Mouse (Mus musculus) embryonic facial prominence, embryonic 15.5 days (tissue): ENCODE data around the gene Aff4. TPM values are rescaled to one million over a fixed set of nuclear protein-coding genes. Genes with fewer than 3 reads are reported as not detected.

Experiments
- ATAC-seq: fragments of 200-750 bp; cut with Nextera tagmentation; 2 replicates; pipeline ENCODE4 v1.8.0; 2017; ENCODE audit warnings: low read depth, moderate TSS enrichment; ENCODE audit not compliant: insufficient number of reproducible peaks, low FRiP score, low TSS enrichment
- H3K27ac ChIP-seq: fragments of 300-500 bp; sonication (generic); replicated peaks from 2 replicates; pipeline ENCODE4 v1.5.1; 2015; ENCODE audit warnings: mild to moderate bottlenecking, inconsistent platforms
- H3K27me3 ChIP-seq: fragments of 300-500 bp; sonication (generic); 2 replicates; pipeline ENCODE4 v1.6.1; 2015; ENCODE audit warnings: inconsistent platforms
- H3K36me3 ChIP-seq: fragments of 300-500 bp; sonication (generic); 2 replicates; pipeline ENCODE4 v1.6.1; 2015; ENCODE audit warnings: mild to moderate bottlenecking, inconsistent platforms
- H3K4me1 ChIP-seq: fragments of 300-500 bp; sonication (generic); 2 replicates; pipeline ENCODE4 v1.6.1; 2015; ENCODE audit warnings: inconsistent platforms
- H3K4me2 ChIP-seq: fragments of 300-500 bp; sonication (generic); replicated peaks from 2 replicates; pipeline ENCODE4 v1.6.1; 2015; ENCODE audit warnings: mild to moderate bottlenecking, inconsistent platforms
- H3K4me3 ChIP-seq: fragments of 300-500 bp; sonication (generic); replicated peaks from 2 replicates; pipeline ENCODE4 v1.5.1; 2015; ENCODE audit warnings: mild to moderate bottlenecking, inconsistent platforms
- H3K9ac ChIP-seq: fragments of 300-500 bp; sonication (generic); 2 replicates; pipeline ENCODE4 v1.6.1; 2015; ENCODE audit warnings: inconsistent platforms
- H3K9me3 ChIP-seq: fragments of 300-500 bp; sonication (generic); replicated peaks from 2 replicates; pipeline ENCODE4 v1.6.1; 2016; ENCODE audit warnings: inconsistent platforms
- WGBS: fragments of 180-500 bp; shearing (Covaris S2); methylation state at CpG from one replicate; pipeline ENCODE4 v1.1.7; 2015; 5-methylcytosine and 5-hydroxymethylcytosine counted together
- polyA plus RNA-seq: library from polyadenylated mRNA; unstranded; fragments of >200 nt; fragmentation: Nextera tagmentation; extraction: Ambion mirVana; gene quantifications from 2 replicates; pipeline ENCODE4 v1.2.1, GENCODE M21; 2015

Aff4 gene
- polyA plus RNA-seq, 1 experiment from 2014 or later, result 43.1 TPM

DNA sequence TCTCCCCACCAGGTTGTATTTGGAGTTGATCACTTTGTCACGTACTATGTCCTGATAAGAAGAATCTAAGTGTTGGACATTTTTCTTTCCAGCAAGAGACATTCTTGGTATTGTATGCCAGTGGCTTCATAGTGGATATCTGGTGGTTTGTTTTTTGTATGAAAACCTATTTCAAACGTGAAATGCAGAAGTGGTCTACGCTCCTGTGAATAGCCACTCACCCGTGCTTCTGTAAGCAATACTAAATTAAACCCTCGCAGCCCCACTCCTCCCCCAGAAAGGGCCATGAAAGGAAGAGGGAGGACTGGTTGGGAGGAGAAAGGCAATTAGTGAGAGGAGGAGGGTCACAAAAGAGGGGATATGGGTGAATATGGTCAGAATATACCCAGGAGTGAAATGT, 7.9 kb upstream of the Aff4 start:
- H3K27ac ChIP-seq, result no peak overlapping the region
- H3K27me3 ChIP-seq, result no peaks in the 10 kb centered on the region
- H3K9me3 ChIP-seq, result no peaks in the 10 kb centered on the region
- 56% methylated on average over 5 of the region's 5 CpGs for WGBS
- no peak for ATAC-seq
- H3K9ac ChIP-seq, result no peak overlapping the region
- H3K4me3 ChIP-seq, result no peak overlapping the region
- no peaks in the 10 kb centered on the region for H3K36me3 ChIP-seq
- H3K4me2 ChIP-seq, result no peak overlapping the region
- no peaks in the 10 kb centered on the region for H3K4me1 ChIP-seq

DNA sequence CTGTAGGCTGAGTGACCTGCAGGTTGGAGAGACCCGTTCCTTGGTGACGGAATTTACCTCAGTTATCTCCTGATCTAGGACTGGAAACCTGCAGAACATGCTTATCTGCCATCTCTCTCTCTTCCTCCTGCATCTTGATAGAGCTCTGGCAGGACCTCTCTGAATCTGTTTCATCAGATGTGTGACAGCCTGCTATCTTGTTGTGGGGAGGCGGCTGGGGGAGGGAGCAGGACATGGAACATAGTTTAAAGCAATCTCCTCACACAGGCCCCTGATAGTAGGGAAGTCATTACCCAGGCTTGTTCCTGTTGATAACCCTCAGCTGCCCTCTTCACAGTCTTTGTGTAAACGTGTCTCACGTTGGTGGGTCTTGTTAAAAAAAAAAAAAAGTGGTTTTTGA, 5.3 kb upstream of the Aff4 start:
- no peak overlapping the region for H3K9ac ChIP-seq
- no peak overlapping the region for H3K4me3 ChIP-seq
- H3K27ac ChIP-seq, result no peak overlapping the region
- 23% methylated on average over 5 of the region's 5 CpGs for WGBS
- no peak for ATAC-seq
- H3K4me1 ChIP-seq, result no peaks in the 10 kb centered on the region
- H3K4me2 ChIP-seq, result no peak overlapping the region
- H3K36me3 ChIP-seq, result no peaks in the 10 kb centered on the region
- no peaks in the 10 kb centered on the region for H3K27me3 ChIP-seq
- no peaks in the 10 kb centered on the region for H3K9me3 ChIP-seq

DNA sequence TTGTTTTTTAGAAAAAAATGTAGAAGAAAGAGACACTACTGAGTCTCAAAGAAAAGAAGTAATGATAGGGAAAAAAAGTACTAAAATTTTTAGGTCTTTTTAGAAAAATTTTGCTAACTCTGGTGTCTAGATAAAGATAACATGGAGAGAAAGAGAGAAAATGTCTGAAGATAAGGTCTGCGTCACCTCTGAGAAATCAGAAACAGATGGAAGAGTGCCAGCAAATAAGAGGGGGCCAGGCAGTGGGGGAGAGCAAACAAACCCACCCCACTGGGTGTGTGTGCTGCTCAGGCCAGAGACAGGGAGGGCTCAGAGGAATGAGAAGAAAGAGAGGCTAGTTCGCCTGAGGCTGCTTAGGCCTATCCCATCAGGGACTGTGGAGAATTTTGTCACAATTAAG, 4.9 kb upstream of the Aff4 start:
- 35% methylated on average over 2 of the region's 2 CpGs for WGBS
- no peak overlapping the region for H3K4me2 ChIP-seq
- H3K4me3 ChIP-seq, result no peak overlapping the region
- no peaks in the 10 kb centered on the region for H3K4me1 ChIP-seq
- no peaks in the 10 kb centered on the region for H3K36me3 ChIP-seq
- no peaks in the 10 kb centered on the region for H3K9me3 ChIP-seq
- no peak overlapping the region for H3K9ac ChIP-seq
- H3K27me3 ChIP-seq, result no peaks in the 10 kb centered on the region
- no peak overlapping the region for H3K27ac ChIP-seq
- ATAC-seq, result no peak

- under 1% methylated on average over 35 of the region's 35 CpGs for WGBS
- H3K9me3 ChIP-seq, result no peaks in the 10 kb centered on the region
- H3K4me2 ChIP-seq, result peak overlapping the region; percentile 71
- H3K4me1 ChIP-seq, result no peaks in the 10 kb centered on the region
- no peaks in the 10 kb centered on the region for H3K27me3 ChIP-seq
- ATAC-seq, result no peak
- H3K36me3 ChIP-seq, result peaks cover 3% of the 10 kb centered on the region; the same call in 1 of the 2 replicates
- peak overlapping the region; percentile 93 for H3K4me3 ChIP-seq
- H3K27ac ChIP-seq, result peak overlapping the region; percentile 99
- H3K9ac ChIP-seq, result peak overlapping the region; percentile 96
Observed at GRCm38 (mm10) chr11:53351224-53351942, 750 bp downstream of the Aff4 start.

GRCm38 (mm10) chr11:53351943-53352590, 1.4 kb downstream of the Aff4 start:
- Histone ChIP-seq H3K27me3 (no peaks in the 10 kb centered on the region), H3K9me3 (no peaks in the 10 kb centered on the region), H3K9ac (peak overlapping the region; percentile 96), H3K4me2 (peak overlapping the region; percentile 71), H3K4me3 (peak overlapping the region; percentile 93), H3K27ac (peak overlapping the region; percentile 99), H3K36me3 (peaks cover 3% of the 10 kb centered on the region; the same call in 1 of the 2 replicates), H3K4me1 (no peaks in the 10 kb centered on the region)
- 2% methylated on average over 14 of the region's 14 CpGs for WGBS
- no peak for ATAC-seq

DNA sequence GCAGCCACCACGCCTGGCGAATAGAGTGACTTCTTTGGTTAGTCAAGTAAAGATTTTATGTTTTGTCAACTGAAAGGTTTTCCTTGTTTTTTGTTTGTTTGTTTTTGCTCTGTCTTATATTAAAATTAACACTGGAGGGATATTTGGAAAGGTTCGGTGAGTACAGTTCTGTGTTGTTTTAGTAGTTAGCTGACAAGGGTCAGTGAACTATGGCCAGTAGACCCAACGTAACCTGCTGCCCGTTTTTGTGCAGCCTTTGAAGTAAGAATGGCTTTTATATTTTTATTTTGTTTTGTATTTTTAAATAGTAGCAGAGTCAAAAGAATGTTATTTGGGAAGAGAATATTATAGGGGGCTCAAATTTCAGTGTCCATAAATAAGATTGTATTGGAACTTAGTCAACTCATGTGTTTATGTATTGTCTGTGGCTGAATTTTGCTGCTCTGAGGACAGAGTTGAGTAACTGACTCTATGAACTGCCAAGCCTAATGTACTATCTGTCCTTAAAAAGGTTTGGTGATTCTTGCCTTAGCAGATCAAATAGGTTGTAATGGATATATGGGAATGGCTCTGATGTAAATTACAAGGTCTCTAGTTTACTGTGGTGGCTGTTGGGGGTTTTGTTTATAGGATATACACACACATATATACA, 8.0 kb downstream of the Aff4 start:
- Histone ChIP-seq H3K9me3 (no peaks in the 10 kb centered on the region), H3K9ac (no peak overlapping the region), H3K27me3 (no peaks in the 10 kb centered on the region), H3K4me2 (no peak overlapping the region), H3K36me3 (peaks cover 3% of the 10 kb centered on the region), H3K4me1 (no peaks in the 10 kb centered on the region), H3K27ac (no peak overlapping the region), H3K4me3 (no peak overlapping the region)
- 92% methylated on average over 5 of the region's 5 CpGs for WGBS
- no peak for ATAC-seq

- no peak for ATAC-seq
- no peaks in the 10 kb centered on the region for H3K9me3 ChIP-seq
- WGBS, result 95% methylated on average over 2 of the region's 2 CpGs
- H3K36me3 ChIP-seq, result peaks cover 16% of the 10 kb centered on the region
- H3K4me3 ChIP-seq, result no peak overlapping the region
- no peak overlapping the region for H3K27ac ChIP-seq
- H3K27me3 ChIP-seq, result no peaks in the 10 kb centered on the region
- H3K9ac ChIP-seq, result no peak overlapping the region
- H3K4me1 ChIP-seq, result no peaks in the 10 kb centered on the region
- no peak overlapping the region for H3K4me2 ChIP-seq
Observed at GRCm38 (mm10) chr11:53367032-53367431, 16.4 kb downstream of the Aff4 start.

DNA sequence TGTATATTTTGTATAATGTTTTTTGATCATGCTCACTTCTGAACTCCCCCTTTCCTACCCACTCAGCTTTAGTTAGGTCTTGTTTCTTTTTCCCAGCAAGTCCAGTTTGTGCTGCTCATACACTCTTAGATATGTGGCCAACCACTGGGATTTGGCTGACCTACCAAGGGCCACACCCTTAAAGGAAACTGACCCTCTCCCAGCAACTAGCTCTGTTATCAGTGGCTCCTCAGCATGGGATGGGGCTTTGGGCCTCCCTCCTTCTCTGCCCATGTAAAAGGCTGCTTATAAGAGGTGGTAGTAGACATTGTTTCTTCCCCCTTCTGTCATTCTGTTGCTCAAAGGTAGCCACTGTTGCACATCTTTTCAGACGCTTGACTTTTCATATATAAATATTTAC, 28.3 kb downstream of the Aff4 start:
- Histone ChIP-seq H3K4me1 (no peaks in the 10 kb centered on the region), H3K4me3 (no peak overlapping the region), H3K27ac (no peak overlapping the region), H3K36me3 (peaks cover 35% of the 10 kb centered on the region), H3K9ac (no peak overlapping the region), H3K4me2 (no peak overlapping the region), H3K9me3 (no peaks in the 10 kb centered on the region), H3K27me3 (no peaks in the 10 kb centered on the region)
- 85% methylated on average over 1 of the region's 1 CpGs for WGBS
- ATAC-seq, result no peak

- Histone ChIP-seq H3K9ac (no peak overlapping the region), H3K4me3 (no peak overlapping the region), H3K4me1 (no peaks in the 10 kb centered on the region), H3K36me3 (peaks cover 30% of the 10 kb centered on the region), H3K27ac (no peak overlapping the region), H3K4me2 (no peak overlapping the region), H3K27me3 (no peaks in the 10 kb centered on the region), H3K9me3 (no peaks in the 10 kb centered on the region)
- no peak for ATAC-seq
- 95% methylated on average over 2 of the region's 2 CpGs for WGBS
Observed at GRCm38 (mm10) chr11:53383758-53384428, 33.3 kb downstream of the Aff4 start.

- no peaks in the 10 kb centered on the region for H3K27me3 ChIP-seq
- no peak overlapping the region for H3K4me2 ChIP-seq
- H3K9ac ChIP-seq, result no peak overlapping the region
- H3K27ac ChIP-seq, result no peak overlapping the region
- WGBS, result 90% methylated on average over 1 of the region's 1 CpGs
- ATAC-seq, result no peak
- no peak overlapping the region for H3K4me3 ChIP-seq
- no peaks in the 10 kb centered on the region for H3K9me3 ChIP-seq
- H3K36me3 ChIP-seq, result peaks cover 40% of the 10 kb centered on the region
- no peaks in the 10 kb centered on the region for H3K4me1 ChIP-seq
Observed at GRCm38 (mm10) chr11:53393856-53394255, 43.2 kb downstream of the Aff4 start.

DNA sequence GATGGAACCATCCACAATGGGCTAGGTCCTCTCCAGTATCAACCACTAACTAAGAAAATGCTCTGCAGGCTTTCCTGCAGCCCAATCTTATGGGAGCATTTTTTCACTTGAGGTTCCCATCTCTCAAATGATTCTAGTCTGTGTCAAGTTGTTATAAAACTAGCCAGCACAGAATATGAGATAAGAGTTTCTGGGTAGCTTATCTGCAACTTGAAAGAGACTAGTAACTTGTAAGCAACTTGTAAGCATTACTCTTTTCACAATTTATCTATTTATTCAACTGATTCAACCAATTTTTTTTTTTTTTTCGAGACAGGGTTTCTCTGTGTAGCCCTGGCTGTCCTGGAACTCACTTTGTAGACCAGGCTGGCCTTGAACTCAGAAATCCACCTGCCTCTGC, 53.0 kb downstream of the Aff4 start:
- peaks cover 85% of the 10 kb centered on the region for H3K36me3 ChIP-seq
- 89% methylated on average over 1 of the region's 1 CpGs for WGBS
- H3K4me2 ChIP-seq, result no peak overlapping the region
- H3K9ac ChIP-seq, result no peak overlapping the region
- no peak for ATAC-seq
- no peaks in the 10 kb centered on the region for H3K9me3 ChIP-seq
- H3K4me1 ChIP-seq, result no peaks in the 10 kb centered on the region
- no peak overlapping the region for H3K27ac ChIP-seq
- no peak overlapping the region for H3K4me3 ChIP-seq
- H3K27me3 ChIP-seq, result no peaks in the 10 kb centered on the region
